Mouse (Mus musculus) lung, postnatal 0 days (tissue): ENCODE measurements around the gene Adk. TPM values are rescaled to one million over a fixed set of nuclear protein-coding genes. Genes with fewer than 3 reads are reported as not detected.
"Not testable (repeated sequence)": the region's sequence is repeated elsewhere in the genome, so short reads cannot be mapped to it uniquely, and the experiment has no call there.

ENCODE experiments used
- ATAC-seq: fragments of 200-750 bp; cut with Nextera tagmentation; 2 replicates; pipeline ENCODE4 v1.8.0; 2017; ENCODE audit warnings: moderate library complexity
- DNase-seq: peaks from one replicate; pipeline ENCODE4 v3.0.0-alpha.2; 2016; ENCODE audit warnings: low spot score
- H3K27ac ChIP-seq: fragments of 300-500 bp; sonication (generic); 2 replicates; pipeline ENCODE4 v1.5.1; 2014; ENCODE audit warnings: antibody characterized with exemption, mild to moderate bottlenecking, low read length, mixed read lengths
- H3K27me3 ChIP-seq: fragments of 300-500 bp; sonication (generic); replicated peaks from 2 replicates; pipeline ENCODE4 v1.6.1; 2014; ENCODE audit warnings: low read length, mixed read lengths; ENCODE audit not compliant: insufficient read depth
- H3K36me3 ChIP-seq: fragments of 300-500 bp; sonication (generic); 2 replicates; pipeline ENCODE4 v1.6.1; 2014; ENCODE audit warnings: low read length, mixed read lengths; ENCODE audit not compliant: insufficient read depth
- H3K4me1 ChIP-seq: fragments of 300-500 bp; sonication (generic); 2 replicates; pipeline ENCODE4 v1.6.1; 2014; ENCODE audit warnings: antibody characterized with exemption, low read depth, low read length, mixed read lengths; ENCODE audit not compliant: insufficient read depth
- H3K4me2 ChIP-seq: fragments of 300-500 bp; sonication (generic); replicated peaks from 2 replicates; pipeline ENCODE4 v1.6.1; 2014; ENCODE audit warnings: low read depth, mild to moderate bottlenecking, low read length, moderate library complexity, mixed read lengths
- H3K4me3 ChIP-seq: fragments of 300-500 bp; sonication (generic); 2 replicates; pipeline ENCODE4 v1.5.1; 2014; ENCODE audit warnings: low read depth, low read length
- H3K9ac ChIP-seq: fragments of 300-500 bp; sonication (generic); replicated peaks from 2 replicates; pipeline ENCODE4 v1.6.1; 2014; ENCODE audit warnings: low read depth, mild to moderate bottlenecking
- H3K9me3 ChIP-seq: fragments of 300-500 bp; sonication (generic); 2 replicates; pipeline ENCODE4 v1.6.1; 2016; ENCODE audit warnings: low read length, mixed read lengths
- CTCF ChIP-seq: IDR thresholded peaks from 2 replicates; pipeline ENCODE4 v1.5.1; 2016; ENCODE audit warnings: antibody characterized with exemption, mild to moderate bottlenecking
- EP300 ChIP-seq: IDR thresholded peaks from 2 replicates; pipeline ENCODE4 v1.6.1; 2016; ENCODE audit warnings: antibody characterized with exemption, mild to moderate bottlenecking, control low read depth
- WGBS: fragments of 180-500 bp; shearing (Covaris S2); extraction: QIAGEN DNeasy Blood & Tissue Kit; methylation state at CpG from one replicate; pipeline ENCODE4 v1.1.7; 2014; 5-methylcytosine and 5-hydroxymethylcytosine counted together
- polyA plus RNA-seq: library from polyadenylated mRNA; unstranded; fragments of >200 nt; fragmentation: Nextera tagmentation; extraction: Ambion mirVana; gene quantifications from 2 replicates; pipeline ENCODE4 v1.2.1, GENCODE M21; 2015

Adk gene
- polyA plus RNA-seq, 1 experiment from 2014 or later, result 238 TPM

DNA sequence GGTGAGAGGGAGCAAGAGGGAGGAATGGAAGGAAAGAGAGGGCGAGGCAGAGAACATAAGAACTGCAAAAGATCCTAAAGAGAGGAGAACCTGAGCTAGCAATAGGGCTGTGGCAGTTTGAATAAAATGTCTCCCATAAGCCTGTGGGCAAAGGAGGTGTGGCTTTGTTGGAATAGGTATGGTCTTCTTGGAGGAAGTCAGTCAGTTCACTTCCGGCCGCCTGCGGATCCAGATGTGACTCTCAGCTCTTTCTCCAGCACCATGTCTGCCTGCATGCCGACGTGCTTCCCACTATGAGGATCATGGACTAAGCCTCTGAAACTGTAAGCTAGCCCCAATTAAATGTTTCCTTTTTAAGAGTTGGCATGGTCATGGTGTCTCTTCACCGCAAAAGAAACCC is 428.9 kb downstream of the Adk start, which contains the start of gene Kat6b:
Gene Kat6b (plus strand): TSS at position 204 of the 400 bp plus-strand sequence.
- Histone ChIP-seq H3K4me1 (no peaks in the 10 kb centered on the region), H3K27ac (no peak within 1 kb of the TSS), H3K4me3 (no peak within 1 kb of the TSS), H3K9me3 (no peaks in the 10 kb centered on the region), H3K4me2 (no peak within 1 kb of the TSS), H3K36me3 (no peaks in the 10 kb centered on the region), H3K9ac (no peak within 1 kb of the TSS), H3K27me3 (no peaks in the 10 kb centered on the region)
- ATAC-seq, result no peak
- 91% methylated on average over 7 of the region's 7 CpGs for WGBS
- TF ChIP-seq CTCF, result no peak
- TF ChIP-seq EP300, result no peak
- no peak for DNase-seq

GRCm38 (mm10) chr14:21484199-21484598 is 431.8 kb downstream of the Adk start:
- no peaks in the 10 kb centered on the region for H3K36me3 ChIP-seq
- H3K9me3 ChIP-seq, result no peaks in the 10 kb centered on the region
- DNase-seq, result no peak
- no peak overlapping the region for H3K4me2 ChIP-seq
- no peak overlapping the region for H3K4me3 ChIP-seq
- no peak overlapping the region for H3K9ac ChIP-seq
- TF ChIP-seq CTCF (no peak), EP300 (no peak)
- H3K27me3 ChIP-seq, result no peaks in the 10 kb centered on the region
- ATAC-seq, result no peak
- H3K4me1 ChIP-seq, result no peaks in the 10 kb centered on the region
- 75% methylated on average over 2 of the region's 2 CpGs for WGBS
- no peak overlapping the region for H3K27ac ChIP-seq

- ATAC-seq (no peak), DNase-seq (no peak)
- no peaks in the 10 kb centered on the region for H3K36me3 ChIP-seq
- WGBS, result 91% methylated on average over 10 of the region's 10 CpGs
- H3K9ac ChIP-seq, result no peak overlapping the region
- no peaks in the 10 kb centered on the region for H3K9me3 ChIP-seq
- no peaks in the 10 kb centered on the region for H3K4me1 ChIP-seq
- no peak overlapping the region for H3K4me2 ChIP-seq
- no peaks in the 10 kb centered on the region for H3K27me3 ChIP-seq
- no peak overlapping the region for H3K4me3 ChIP-seq
- H3K27ac ChIP-seq, result no peak overlapping the region
- TF ChIP-seq CTCF (no peak), EP300 (no peak)
Measured at GRCm38 (mm10) chr14:21484693-21485092, 432.3 kb downstream of the Adk start.

DNA sequence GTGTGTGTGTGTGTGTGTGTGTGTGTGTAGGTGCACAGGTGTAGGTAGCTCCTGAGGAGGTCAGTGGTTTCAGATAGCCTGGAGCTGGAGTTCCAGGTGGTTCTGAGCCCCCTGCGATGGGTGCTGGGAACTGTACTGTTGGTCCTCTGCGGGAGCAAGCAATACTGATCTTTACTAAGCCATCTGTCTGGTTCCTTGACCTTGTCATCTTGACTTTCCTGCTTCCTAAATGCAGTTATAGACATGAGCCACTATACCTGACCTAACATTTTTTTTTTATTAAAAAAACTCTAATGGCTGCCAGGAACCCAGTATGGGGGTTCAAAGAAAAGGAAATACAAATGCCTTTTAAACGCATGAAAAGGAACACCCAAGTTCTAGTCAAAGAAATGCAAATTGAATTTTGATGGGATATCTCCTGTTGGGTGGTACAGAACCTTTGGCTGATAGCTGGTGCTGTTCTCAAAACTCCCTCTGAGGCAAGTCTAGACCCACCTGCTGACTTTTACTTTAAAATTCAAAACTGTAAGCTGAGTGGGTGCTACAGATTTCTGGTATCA is 433.7 kb downstream of the Adk start:
- H3K4me1 ChIP-seq, result no peaks in the 10 kb centered on the region
- no peaks in the 10 kb centered on the region for H3K9me3 ChIP-seq
- DNase-seq, result no peak
- 91% methylated on average over 3 of the region's 3 CpGs for WGBS
- no peak overlapping the region for H3K9ac ChIP-seq
- H3K27me3 ChIP-seq, result no peaks in the 10 kb centered on the region
- H3K4me3 ChIP-seq, result no peak overlapping the region
- no peak overlapping the region for H3K27ac ChIP-seq
- ATAC-seq, result no peak
- TF ChIP-seq CTCF, result no peak
- no peak for TF ChIP-seq EP300
- H3K4me2 ChIP-seq, result no peak overlapping the region
- H3K36me3 ChIP-seq, result no peaks in the 10 kb centered on the region

DNA sequence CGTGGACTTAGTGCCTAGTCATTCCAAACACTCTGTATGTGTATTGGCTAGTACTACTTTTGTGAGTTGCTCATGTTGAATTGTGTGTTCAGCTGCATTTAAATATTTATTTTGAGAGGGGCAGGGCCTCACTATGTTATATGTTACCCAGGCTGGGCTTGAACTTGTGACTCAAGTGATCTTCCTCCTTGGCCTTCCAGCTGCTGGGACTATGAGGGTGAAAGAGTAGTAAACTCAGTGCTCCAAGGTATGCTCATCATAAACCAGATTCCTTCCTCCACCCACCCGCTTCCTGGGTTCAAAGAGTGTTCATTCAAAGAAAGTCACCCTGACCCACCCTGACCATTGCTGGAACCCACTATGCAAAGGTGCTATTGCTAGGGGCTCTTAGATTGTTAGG is 434.8 kb downstream of the Adk start:
- H3K9me3 ChIP-seq, H3K27ac ChIP-seq, H3K9ac ChIP-seq, H3K27me3 ChIP-seq, DNase-seq, H3K4me2 ChIP-seq, H3K36me3 ChIP-seq, H3K4me3 ChIP-seq, ATAC-seq, H3K4me1 ChIP-seq: not testable (repeated sequence)
- WGBS, result 72% methylated on average over 2 of the region's 2 CpGs

GRCm38 (mm10) chr14:21488426-21489115 is 436.2 kb downstream of the Adk start:
- not testable (repeated sequence) for H3K36me3 ChIP-seq, H3K9me3 ChIP-seq, ATAC-seq, H3K9ac ChIP-seq, DNase-seq, H3K4me1 ChIP-seq, H3K4me2 ChIP-seq, H3K4me3 ChIP-seq, H3K27me3 ChIP-seq, H3K27ac ChIP-seq
- WGBS, result 74% methylated on average over 6 of the region's 9 CpGs
